Mouse (Mus musculus): ENCODE measurements around the gene Foxm1.

DNA sequence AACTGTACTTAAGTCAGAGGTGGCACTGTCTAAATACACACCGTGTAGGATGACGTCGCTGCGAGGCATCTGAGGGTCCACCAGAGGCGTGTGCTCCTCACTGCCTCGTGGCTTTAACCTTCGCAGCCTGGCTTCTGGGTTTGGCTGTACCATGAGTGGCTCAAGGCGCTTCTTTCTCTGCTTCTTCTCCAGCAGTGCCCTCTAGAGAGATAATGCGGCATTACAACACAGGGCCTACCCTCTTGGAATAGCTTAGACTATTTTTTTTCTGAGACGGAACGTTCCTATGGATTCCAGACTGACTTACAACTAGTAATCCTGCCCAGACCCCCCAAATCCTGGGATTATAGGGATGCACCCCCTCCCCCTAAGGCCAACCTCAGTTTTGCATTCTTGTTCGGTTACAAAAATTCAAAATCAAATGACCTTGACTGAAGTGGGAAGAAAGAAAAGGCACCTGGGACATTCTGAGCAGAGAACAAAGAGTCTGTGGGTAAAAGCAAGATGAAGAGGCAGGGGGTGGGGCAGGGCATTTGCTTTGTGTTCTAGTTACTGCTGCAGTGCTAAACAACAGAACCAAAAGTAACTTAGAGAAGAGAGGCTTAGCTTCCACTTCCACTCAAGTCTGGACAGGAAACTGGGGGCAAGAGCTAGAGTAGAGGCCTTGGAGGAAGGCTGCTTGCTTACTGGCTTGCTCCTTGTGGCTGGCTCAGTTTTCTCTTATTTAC is 28.2 kb upstream of the Foxm1 start:
- TF ChIP-seq CTCF (IDR thresholded peaks at IDR 0.05; ENCODE audit: low read depth, low read length), result peak; percentile 64
- no peak for TF ChIP-seq POLR2A (IDR thresholded peaks at IDR 0.05; ENCODE audit: extremely low read depth, insufficient read depth, low read length)
